14 mouse cellular contexts compared by ENCODE assay signal in genomic region chr13:48970566-48970965, GRCm38 (mm10). TPM values are rescaled to one million over a fixed set of nuclear protein-coding genes. Genes with fewer than 3 reads are reported as not detected.
DNase-seq lines count a peak whose midpoint lies in the region; ATAC-seq lines count a peak whose summit lies in the region.
"Had no signal": no experiment of that assay in that cellular context is flagged by ENCODE, and none has a peak within 500 bp of the region (broad histone marks: within the 10 kb centered on the region; RNA-seq: fewer than 3 reads in every experiment).

No protein-coding gene starts in this region.

- H3K4me2 ChIP-seq in kidney, embryonic 14.5 days (replicated peaks; ENCODE audit: low read depth, low read length), result no peak overlapping the region; the same call in 1 of the 2 replicates
- H3K4me2 ChIP-seq in liver, embryonic 12.5 days, result peak overlapping the region; percentile 22
- H3K4me2 ChIP-seq in hindbrain, embryonic 11.5 days (replicated peaks; ENCODE audit: low read depth, low read length), result no peak overlapping the region
- H3K4me2 ChIP-seq in midbrain, embryonic 15.5 days, result no peak overlapping the region
- H3K4me2 ChIP-seq: hindbrain, embryonic 15.5 days; lung, embryonic 15.5 days had no signal

- H3K9ac ChIP-seq in kidney, embryonic 14.5 days (ENCODE audit: low read depth, low read length), result no peak overlapping the region
- no peak overlapping the region for H3K9ac ChIP-seq in liver, embryonic 12.5 days
- no peak overlapping the region for H3K9ac ChIP-seq in hindbrain, embryonic 11.5 days (ENCODE audit: low read depth, low read length)
- no peak overlapping the region for H3K9ac ChIP-seq in midbrain, embryonic 15.5 days
- H3K9ac ChIP-seq: hindbrain, embryonic 15.5 days; lung, embryonic 15.5 days had no signal

- no peaks in the 10 kb centered on the region for H3K36me3 ChIP-seq in kidney, embryonic 14.5 days (ENCODE audit: control insufficient read depth, insufficient read depth, low read length)
- H3K36me3 ChIP-seq in embryonic facial prominence, embryonic 10.5 days (replicated peaks), result peaks cover 7% of the 10 kb centered on the region; the same call in 1 of the 2 replicates
- H3K36me3 ChIP-seq in liver, embryonic 12.5 days, result peaks cover 3% of the 10 kb centered on the region; the same call in 1 of the 2 replicates
- H3K36me3 ChIP-seq in hindbrain, embryonic 11.5 days (ENCODE audit: control insufficient read depth, insufficient read depth, low read length), result no peaks in the 10 kb centered on the region
- H3K36me3 ChIP-seq in midbrain, embryonic 15.5 days (replicated peaks), result no peaks in the 10 kb centered on the region
- H3K36me3 ChIP-seq: lung, embryonic 15.5 days had no signal

- H3K27me3 ChIP-seq in kidney, embryonic 14.5 days (ENCODE audit: control insufficient read depth, insufficient read depth, low read length), result no peaks in the 10 kb centered on the region
- H3K27me3 ChIP-seq in embryonic facial prominence, embryonic 10.5 days (replicated peaks; ENCODE audit: low read depth, poor library complexity, severe bottlenecking), result no peaks in the 10 kb centered on the region
- no peaks in the 10 kb centered on the region for H3K27me3 ChIP-seq in liver, embryonic 12.5 days (replicated peaks)
- no peaks in the 10 kb centered on the region for H3K27me3 ChIP-seq in hindbrain, embryonic 11.5 days (ENCODE audit: control insufficient read depth, insufficient read depth, low read length)
- H3K27me3 ChIP-seq in midbrain, embryonic 15.5 days (replicated peaks), result no peaks in the 10 kb centered on the region
- H3K27me3 ChIP-seq: hindbrain, embryonic 15.5 days; lung, embryonic 15.5 days had no signal

- DNase-seq in kidney, adult 8-10 months, result no peak
- peak; percentile 90 for DNase-seq in ES-CJ7 (ENCODE audit: low read depth, low spot score)
- no peak for DNase-seq in embryonic facial prominence, embryonic 10.5 days (ENCODE audit: low spot score)
- no peak for DNase-seq in hindbrain, embryonic 11.5 days (ENCODE audit: low spot score)
- no peak for DNase-seq in gastrocnemius, postnatal 10 days
- DNase-seq: embryo, embryonic 11 days; layer of hippocampus, adult 9-11 months; retina, postnatal 1 day had no signal

- ATAC-seq in kidney, embryonic 14.5 days (ENCODE audit: low FRiP score, low TSS enrichment), result no peak
- ATAC-seq in liver, embryonic 12.5 days, result no peak
- no peak for ATAC-seq in hindbrain, embryonic 11.5 days (ENCODE audit: low FRiP score)
- no peak for ATAC-seq in midbrain, embryonic 15.5 days (replicated peaks)

- WGBS in kidney, embryonic 14.5 days, result 82% methylated on average over 13 of the region's 13 CpGs
- WGBS in embryonic facial prominence, embryonic 10.5 days, result 72% methylated on average over 13 of the region's 13 CpGs
- 77% methylated on average over 13 of the region's 13 CpGs for WGBS in liver, embryonic 12.5 days (ENCODE audit: insufficient replicate concordance)
- WGBS in hindbrain, embryonic 11.5 days, result 79% methylated on average over 12 of the region's 13 CpGs
- 74% methylated on average over 13 of the region's 13 CpGs for WGBS in midbrain, embryonic 15.5 days

- no peaks in the 10 kb centered on the region for H3K9me3 ChIP-seq in kidney, embryonic 14.5 days (ENCODE audit: control insufficient read depth, low read length)
- no peaks in the 10 kb centered on the region for H3K9me3 ChIP-seq in embryonic facial prominence, embryonic 10.5 days
- no peaks in the 10 kb centered on the region for H3K9me3 ChIP-seq in liver, embryonic 12.5 days (replicated peaks)
- H3K9me3 ChIP-seq in hindbrain, embryonic 11.5 days (ENCODE audit: control insufficient read depth, low read length), result no peaks in the 10 kb centered on the region
- no peaks in the 10 kb centered on the region for H3K9me3 ChIP-seq in midbrain, embryonic 15.5 days
- H3K9me3 ChIP-seq: heart, embryonic 10.5 days; hindbrain, embryonic 15.5 days; lung, embryonic 15.5 days had no signal

- H3K4me1 ChIP-seq in kidney, embryonic 14.5 days (ENCODE audit: control insufficient read depth, insufficient read depth, low read length), result peaks cover 13% of the 10 kb centered on the region
- peaks cover 41% of the 10 kb centered on the region for H3K4me1 ChIP-seq in embryonic facial prominence, embryonic 10.5 days
- H3K4me1 ChIP-seq in liver, embryonic 12.5 days, result peaks cover 40% of the 10 kb centered on the region
- H3K4me1 ChIP-seq in hindbrain, embryonic 11.5 days (replicated peaks; ENCODE audit: control insufficient read depth, insufficient read depth, low read length), result peaks cover 4% of the 10 kb centered on the region
- peaks cover 22% of the 10 kb centered on the region for H3K4me1 ChIP-seq in midbrain, embryonic 15.5 days

- peak overlapping the region; percentile 66 for H3K27ac ChIP-seq in kidney, embryonic 14.5 days (ENCODE audit: low read depth, low read length)
- H3K27ac ChIP-seq in embryonic facial prominence, embryonic 10.5 days (replicated peaks), result peak overlapping the region; percentile 30; the same call in 1 of the 2 replicates
- peak overlapping the region; percentile 15 for H3K27ac ChIP-seq in liver, embryonic 12.5 days
- H3K27ac ChIP-seq in hindbrain, embryonic 11.5 days (ENCODE audit: low read depth, low read length), result no peak overlapping the region
- no peak overlapping the region for H3K27ac ChIP-seq in midbrain, embryonic 15.5 days
- H3K27ac ChIP-seq: heart, embryonic 10.5 days; hindbrain, embryonic 15.5 days; lung, embryonic 15.5 days had no signal

- no peak overlapping the region for H3K4me3 ChIP-seq in kidney, embryonic 14.5 days (ENCODE audit: low read length)
- H3K4me3 ChIP-seq in embryonic facial prominence, embryonic 10.5 days, result peak overlapping the region; percentile 2; the same call in 1 of the 2 replicates
- no peak overlapping the region for H3K4me3 ChIP-seq in liver, embryonic 12.5 days
- H3K4me3 ChIP-seq in hindbrain, embryonic 11.5 days (ENCODE audit: low read depth, low read length), result no peak overlapping the region
- H3K4me3 ChIP-seq in midbrain, embryonic 15.5 days, result no peak overlapping the region
- H3K4me3 ChIP-seq: heart, embryonic 10.5 days; hindbrain, embryonic 15.5 days; lung, embryonic 15.5 days had no signal

RNA-seq across cellular contexts. Expression of gene Fam120a, which starts 2.7 kb away (rescaled TPM):
- polyA plus RNA-seq in kidney, embryonic 14.5 days (2014; fragmentation: Nextera tagmentation; extraction: Ambion mirVana), result 41.4 and 49.6 TPM in 2 replicates
- polyA plus RNA-seq in embryonic facial prominence, embryonic 10.5 days (2016; fragmentation: Nextera tagmentation; extraction: Ambion mirVana), result 16.0 and 16.7 TPM in 2 replicates
- 19.5 and 20.1 TPM in 2 replicates for polyA plus RNA-seq in liver, embryonic 12.5 days (2016; fragmentation: Nextera tagmentation; extraction: Ambion mirVana)
- 18.7 and 24.9 TPM in 2 replicates for polyA plus RNA-seq in hindbrain, embryonic 11.5 days (2014; fragmentation: Nextera tagmentation; extraction: Ambion mirVana)
- total RNA-seq in gastrocnemius, postnatal 10 days (2021), result 100 to 1,000 TPM in 1 of 2 experiments, 10 to 100 TPM in 1; 96.4 to 101 TPM
- polyA plus RNA-seq in midbrain, embryonic 15.5 days (2015; fragmentation: Nextera tagmentation; extraction: Ambion mirVana), result 10.7 and 11.0 TPM in 2 replicates

Comparison
In these comparisons a context has a peak if more than half of its experiments do, and no peak if none do; other contexts are left out.
1. H3K27ac ChIP-seq: peak in kidney, embryonic 14.5 days (single experiment), embryonic facial prominence, embryonic 10.5 days (single experiment) and liver, embryonic 12.5 days (single experiment); none in hindbrain, embryonic 11.5 days (single experiment) and midbrain, embryonic 15.5 days (single experiment).